Mouse (Mus musculus) gastrocnemius, adult 2 months (tissue): Measurements from ENCODE around the gene Nyap2. TPM values are rescaled to one million over a fixed set of nuclear protein-coding genes. Genes with fewer than 3 reads are reported as not detected.

Source experiments
- DNase-seq: peaks from one replicate; pipeline ENCODE4 v3.0.0; 2022
- H3K27ac ChIP-seq: fragments of 200-600 bp; 2 replicates; pipeline ENCODE4 v1.8.1; 2022; ENCODE audit warnings: mild to moderate bottlenecking
- H3K4me3 ChIP-seq: fragments of 200-600 bp; 2 replicates; pipeline ENCODE4 v1.8.1; 2022; ENCODE audit warnings: mild to moderate bottlenecking, moderate library complexity
- CTCF ChIP-seq: fragments of 200-600 bp; IDR thresholded peaks from 2 replicates; pipeline ENCODE4 v1.8.1; 2022; ENCODE audit warnings: antibody characterized with exemption, mild to moderate bottlenecking, moderate library complexity
- intact Hi-C: fragments of 180-260 bp; cut with DNase I; formaldehyde crosslinking; loops from one replicate; pipeline ENCODE4 v1.15.1; 2025
- total RNA-seq, 2 experiments: library from RNA; stranded (reverse); gene quantifications; 2 replicates each; pipeline ENCODE4 v1.2.3; 2021

The Nyap2 gene
- total RNA-seq, 2 experiments from 2014 or later = not detected

DNA sequence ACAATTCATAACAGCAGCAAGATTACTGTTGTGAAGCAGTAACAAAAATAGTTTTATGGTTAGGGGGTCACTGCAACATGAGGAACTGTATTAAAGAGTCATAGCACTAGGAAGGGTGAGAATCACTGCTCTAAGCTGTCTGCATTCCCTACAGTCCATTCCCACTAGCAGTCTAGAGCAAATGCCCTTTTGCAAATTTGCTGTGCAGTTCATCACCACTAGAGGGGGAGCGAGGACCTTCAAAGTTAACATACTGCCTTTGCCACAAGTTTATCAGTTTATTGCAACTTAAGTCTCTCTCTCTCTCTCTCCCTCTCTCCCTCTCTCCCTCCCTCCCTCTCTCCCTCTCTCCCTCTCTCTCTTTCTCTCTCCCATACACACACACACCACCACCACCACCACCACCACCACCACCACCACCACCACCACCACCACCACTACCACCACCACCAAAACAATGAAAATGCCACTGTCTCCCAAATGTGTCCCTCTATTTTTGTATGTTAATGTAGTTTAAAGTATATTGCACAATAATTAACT lies 233.4 kb downstream of the Nyap2 start:
- peak; percentile 62 for DNase-seq
- intact Hi-C loops = loop anchor here (5.0 to 10.0 kb wide), 2 partner anchors 205 to 1002 kb away; no protein-coding TSS in a partner anchor

DNA sequence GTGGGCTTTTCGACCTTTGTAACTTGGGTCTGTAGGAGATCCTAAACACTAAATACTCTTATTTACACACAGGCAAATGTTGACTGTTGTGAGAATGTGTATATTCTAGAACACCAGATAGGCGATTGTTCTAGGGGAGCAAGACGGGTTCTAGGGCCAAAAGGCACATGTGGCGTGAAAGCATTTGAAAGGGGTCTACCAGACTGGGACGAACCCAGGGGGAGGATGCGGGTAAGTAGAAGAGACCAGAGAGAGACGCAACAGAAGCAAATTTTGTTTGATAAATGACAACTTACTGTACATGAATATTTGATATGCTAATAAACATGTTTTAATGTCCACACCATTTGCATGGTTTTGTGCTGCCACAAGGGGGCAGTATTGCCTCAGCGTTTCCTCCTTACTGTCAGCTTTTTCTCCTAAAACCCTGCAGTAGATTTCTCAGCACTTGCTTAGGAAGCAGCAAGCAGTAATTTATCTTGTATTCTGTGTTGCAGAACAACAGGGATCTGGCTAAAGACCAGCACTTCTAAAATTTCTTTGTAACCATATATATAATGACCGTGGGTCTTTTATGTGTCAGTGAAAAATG lies 239.7 kb downstream of the Nyap2 start:
- peak; percentile 94 for TF ChIP-seq CTCF
- Histone ChIP-seq H3K4me3 (no peak overlapping the region), H3K27ac (no peak overlapping the region)
- peak; percentile 70 for DNase-seq
- intact Hi-C loops = loop anchor here (1.0 to 10.0 kb wide), 4 partner anchors 198 to 1160 kb away; no protein-coding TSS in a partner anchor

More for the DNA sequence above, 233.4 kb downstream of the Nyap2 start:
- Histone ChIP-seq H3K4me3 (no peak overlapping the region), H3K27ac (no peak overlapping the region)
- peak; percentile 75 for TF ChIP-seq CTCF

DNA sequence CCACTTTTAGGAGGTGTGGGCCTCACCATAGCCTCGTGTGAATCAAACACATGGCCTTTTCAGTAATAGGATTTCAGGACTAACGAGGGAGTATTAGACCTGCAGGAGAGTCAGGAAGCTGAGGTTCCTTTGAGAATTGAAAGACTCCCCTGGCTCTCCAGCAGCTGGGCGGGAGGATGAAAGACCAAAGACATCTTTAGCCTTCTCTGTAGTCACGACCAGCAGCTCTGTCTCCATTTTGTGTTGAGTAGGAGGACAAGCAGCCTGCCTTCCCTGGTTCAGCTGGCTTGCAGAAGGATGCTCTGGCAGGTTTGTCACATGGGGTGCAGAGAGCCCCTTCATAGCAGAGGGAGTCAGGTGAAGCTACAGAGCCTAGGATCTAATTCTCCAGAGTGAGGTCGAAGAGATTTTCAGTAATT lies 240.3 kb downstream of the Nyap2 start:
- no peak for TF ChIP-seq CTCF
- no peak overlapping the region for H3K4me3 ChIP-seq

DNA sequence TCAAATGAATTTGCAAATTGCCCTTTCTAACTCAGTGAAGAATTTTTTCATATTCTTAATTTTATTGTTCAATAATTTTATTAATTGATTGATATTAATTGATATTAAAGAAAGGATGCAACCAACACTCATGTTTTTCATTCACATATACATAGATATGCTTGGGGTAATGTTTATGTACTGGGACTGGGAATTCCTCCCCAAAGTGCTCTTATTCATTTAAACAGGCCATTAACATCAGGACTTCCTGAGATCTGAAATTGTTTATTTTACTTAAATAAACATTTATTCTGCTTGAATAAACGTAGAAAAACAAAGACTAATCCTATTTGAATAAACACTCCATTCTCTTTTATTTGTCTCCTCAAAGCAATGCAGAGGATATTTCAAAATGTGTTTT lies 311.0 kb downstream of the Nyap2 start:
- intact Hi-C loops = no loop called here
- no peak overlapping the region for H3K4me3 ChIP-seq
- H3K27ac ChIP-seq = no peak overlapping the region
- no peak for TF ChIP-seq CTCF
- no peak for DNase-seq

More for the DNA sequence above, 240.3 kb downstream of the Nyap2 start:
- DNase-seq = no peak
- intact Hi-C loops = loop anchor here (1.0 to 10.0 kb wide), 4 partner anchors 198 to 1159 kb away; no protein-coding TSS in a partner anchor
- no peak overlapping the region for H3K27ac ChIP-seq
